Mouse (Mus musculus) thymus, adult 2 months (tissue): Measurements from ENCODE around the gene Srarp.

Experiments
- CTCF ChIP-seq: fragments of 200-500 bp; IDR thresholded peaks from 2 replicates; pipeline ENCODE4 v1.5.1; 2012; ENCODE audit warnings: mild to moderate bottlenecking, control low read depth, low read length, moderate library complexity, borderline replicate concordance; ENCODE audit not compliant: control insufficient read depth, poor library complexity, insufficient read depth; ENCODE audit errors: extremely low read depth
- POLR2A ChIP-seq: fragments of 200-500 bp; IDR thresholded peaks from 2 replicates; pipeline ENCODE4 v1.6.1; 2012; ENCODE audit warnings: mild to moderate bottlenecking, low read length, control low read depth, moderate library complexity; ENCODE audit not compliant: control insufficient read depth, poor library complexity, insufficient read depth; ENCODE audit errors: extremely low read depth

DNA sequence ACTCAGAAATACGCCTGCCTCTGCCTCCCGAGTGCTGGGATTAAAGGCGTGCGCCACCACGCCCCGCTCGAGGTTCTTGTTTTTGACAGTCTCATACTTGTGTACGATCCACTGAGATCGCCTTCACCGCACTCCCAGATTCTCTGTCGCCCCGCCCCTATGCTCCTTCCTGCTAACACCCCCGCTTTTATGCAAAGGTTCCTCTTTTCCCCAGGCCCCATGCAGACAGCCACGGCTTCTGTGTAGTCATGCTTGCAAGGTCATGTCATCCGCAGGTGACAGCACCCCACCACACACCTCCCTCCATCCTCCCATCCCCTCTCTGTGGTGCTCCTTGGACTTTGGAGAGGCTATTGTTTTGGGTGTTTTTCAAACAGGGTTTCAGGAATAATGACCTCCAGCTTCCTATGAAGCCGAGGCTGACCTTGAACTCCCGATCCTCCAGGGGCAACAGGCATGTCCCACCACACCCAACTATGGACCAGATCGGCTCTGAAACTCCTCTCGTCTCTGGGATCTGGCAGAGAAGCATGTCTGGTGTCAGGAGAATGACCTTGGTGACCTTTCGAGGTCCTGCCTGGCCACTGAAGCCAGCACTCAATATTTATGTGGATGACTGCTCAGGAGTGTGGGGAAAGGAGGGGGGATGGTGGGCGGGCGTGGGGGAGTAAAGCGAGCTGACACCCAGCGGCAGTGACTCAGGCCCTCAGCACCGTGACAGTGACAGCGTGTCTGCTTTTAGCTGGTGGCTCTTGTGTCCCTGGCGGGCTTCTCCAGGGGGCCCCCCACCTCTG lies 16.3 kb downstream of the Srarp start:
- no peak for TF ChIP-seq POLR2A
- no peak for TF ChIP-seq CTCF
